Mouse (Mus musculus) urinary bladder, postnatal 36 days (tissue): Measurements from ENCODE around the gene Tcn2.
A peak's percentile ranks its signal among the peaks of the same experiment; 100 is the strongest.
"Not testable (repeated sequence)": the region's sequence is repeated elsewhere in the genome, so short reads cannot be mapped to it uniquely, and the experiment has no call there.

ENCODE experiments used
- DNase-seq, 2 experiments: peaks; one replicate each; pipeline ENCODE4 v3.0.0; 2022; ENCODE audit warnings: low spot score in 2 of 2, mixed read lengths in 1 of 2

Tcn2 gene

GRCm38 (mm10) chr11:3931511-3932211, at the start of gene Tcn2:
TSS of gene Tcn2 (minus strand) at chr11:3932159.
- peak; percentile 78 to 92 for DNase-seq

- no peak for DNase-seq
These were observed 49.6 kb upstream of the Tcn2 start for GRCm38 (mm10) chr11:3981536-3981935.

- DNase-seq: no peak
These were observed 46.5 kb upstream of the Tcn2 start for GRCm38 (mm10) chr11:3978421-3978820.

- no peak for DNase-seq
These were observed 44.7 kb upstream of the Tcn2 start, which contains the start of gene 4930556J24Rik for GRCm38 (mm10) chr11:3976678-3977077. TSS of gene 4930556J24Rik (minus strand) at chr11:3976778.

- no peak for DNase-seq
These were observed 42.4 kb upstream of the Tcn2 start for GRCm38 (mm10) chr11:3974311-3974710.

- no peak for DNase-seq
These were observed 41.1 kb upstream of the Tcn2 start for GRCm38 (mm10) chr11:3973081-3973480.

GRCm38 (mm10) chr11:3970361-3970760, 38.4 kb upstream of the Tcn2 start:
- DNase-seq: no peak

- no peak for DNase-seq
These were observed 37.9 kb upstream of the Tcn2 start for GRCm38 (mm10) chr11:3969837-3970236.

- DNase-seq: no peak
These were observed 32.6 kb upstream of the Tcn2 start for GRCm38 (mm10) chr11:3964416-3965172.

GRCm38 (mm10) chr11:3963610-3964415, 31.9 kb upstream of the Tcn2 start, which contains the start of gene Pes1:
TSS of gene Pes1 (plus strand) at chr11:3963975.
- DNase-seq: peak; percentile 77 to 78

- DNase-seq: no peak
These were observed 31.2 kb upstream of the Tcn2 start for GRCm38 (mm10) chr11:3963155-3963554.

GRCm38 (mm10) chr11:3961761-3962160, 29.8 kb upstream of the Tcn2 start:
- DNase-seq: no peak

- no peak for DNase-seq
These were observed 28.9 kb upstream of the Tcn2 start for GRCm38 (mm10) chr11:3960901-3961300.

- DNase-seq: not testable (repeated sequence)
These were observed 23.4 kb upstream of the Tcn2 start for GRCm38 (mm10) chr11:3955371-3955770.

GRCm38 (mm10) chr11:3954876-3955275, 22.9 kb upstream of the Tcn2 start:
- not testable (repeated sequence) for DNase-seq

GRCm38 (mm10) chr11:3946386-3946785, 14.4 kb upstream of the Tcn2 start:
- no peak for DNase-seq

GRCm38 (mm10) chr11:3941371-3941770, 9.4 kb upstream of the Tcn2 start:
- no peak for DNase-seq

- no peak for DNase-seq
These were observed 5.4 kb upstream of the Tcn2 start for GRCm38 (mm10) chr11:3937321-3937874.

- DNase-seq: no peak
These were observed 4.4 kb upstream of the Tcn2 start for GRCm38 (mm10) chr11:3936318-3936717.

- DNase-seq: no peak
These were observed 3.2 kb upstream of the Tcn2 start for GRCm38 (mm10) chr11:3935135-3935534.

GRCm38 (mm10) chr11:3933756-3934285, 1.9 kb upstream of the Tcn2 start:
- no peak for DNase-seq

- no peak for DNase-seq
These were observed 1.0 kb downstream of the Tcn2 start for GRCm38 (mm10) chr11:3930931-3931330.
